Mouse (Mus musculus) hindbrain, postnatal 0 days (tissue): ENCODE measurements at regions not wholly inside any gene's neighbourhood (a gene's known extent, or its start where the extent isn't known, plus 50 kb on each side); places are given as distances from the start of the nearest gene placed in this dataset.

Experiments used
- ATAC-seq: fragments of 200-750 bp; cut with Nextera tagmentation; 2 replicates; pipeline ENCODE4 v1.8.0; 2017; ENCODE audit warnings: mild to moderate bottlenecking, moderate TSS enrichment, moderate library complexity
- DNase-seq: peaks from one replicate; pipeline ENCODE4 v3.0.0-alpha.2; 2015; ENCODE audit warnings: low spot score
- H3K27ac ChIP-seq: fragments of 300-500 bp; sonication (generic); 2 replicates; pipeline ENCODE4 v1.5.1; 2014; ENCODE audit warnings: mild to moderate bottlenecking
- H3K27me3 ChIP-seq: fragments of 300-500 bp; sonication (generic); 2 replicates; pipeline ENCODE4 v1.6.1; 2014; ENCODE audit warnings: low read length, mixed read lengths; ENCODE audit not compliant: insufficient read depth
- H3K36me3 ChIP-seq: fragments of 300-500 bp; sonication (generic); 2 replicates; pipeline ENCODE4 v1.6.1; 2014; ENCODE audit warnings: low read length, mixed read lengths; ENCODE audit not compliant: insufficient read depth
- H3K4me1 ChIP-seq: fragments of 300-500 bp; sonication (generic); 2 replicates; pipeline ENCODE4 v1.6.1; 2014; ENCODE audit warnings: antibody characterized with exemption, low read length, mixed read lengths; ENCODE audit not compliant: insufficient read depth
- H3K4me2 ChIP-seq: fragments of 300-500 bp; sonication (generic); 2 replicates; pipeline ENCODE4 v1.6.1; 2014; ENCODE audit warnings: low read depth, mild to moderate bottlenecking, low read length, moderate library complexity, mixed read lengths
- H3K4me3 ChIP-seq: fragments of 300-500 bp; sonication (generic); 2 replicates; pipeline ENCODE4 v1.5.1; 2014; ENCODE audit warnings: low read length
- H3K9ac ChIP-seq: fragments of 300-500 bp; sonication (generic); replicated peaks from 2 replicates; pipeline ENCODE4 v1.6.1; 2014; ENCODE audit warnings: mild to moderate bottlenecking, low read length, moderate library complexity, mixed read lengths
- H3K9me3 ChIP-seq: fragments of 300-500 bp; sonication (generic); 2 replicates; pipeline ENCODE4 v1.6.1; 2016; ENCODE audit warnings: low read length, mixed read lengths
- CTCF ChIP-seq: IDR thresholded peaks from 2 replicates; pipeline ENCODE4 v1.5.1; 2016; ENCODE audit warnings: antibody characterized with exemption, control low read depth, low read depth
- WGBS: fragments of 180-500 bp; shearing (Covaris S2); extraction: QIAGEN DNeasy Blood & Tissue Kit; methylation state at CpG from one replicate; pipeline ENCODE4 v1.1.7; 2014; 5-methylcytosine and 5-hydroxymethylcytosine counted together

GRCm38 (mm10) chr14:97331388-97331787, 812.5 kb upstream of the Klhl1 start:
- no peaks in the 10 kb centered on the region for H3K36me3 ChIP-seq
- H3K27me3 ChIP-seq, result no peaks in the 10 kb centered on the region
- H3K9ac ChIP-seq, result no peak overlapping the region
- no peak overlapping the region for H3K27ac ChIP-seq
- no peak overlapping the region for H3K4me3 ChIP-seq
- TF ChIP-seq CTCF, result peak; percentile 70
- DNase-seq (peak; percentile 83), ATAC-seq (0 out of 2 replicates have a peak, but pooled peaks have one; percentile 70)
- H3K4me2 ChIP-seq, result no peak overlapping the region
- H3K4me1 ChIP-seq, result no peaks in the 10 kb centered on the region
- no peaks in the 10 kb centered on the region for H3K9me3 ChIP-seq
- WGBS, result 12% methylated on average over 2 of the region's 2 CpGs

DNA sequence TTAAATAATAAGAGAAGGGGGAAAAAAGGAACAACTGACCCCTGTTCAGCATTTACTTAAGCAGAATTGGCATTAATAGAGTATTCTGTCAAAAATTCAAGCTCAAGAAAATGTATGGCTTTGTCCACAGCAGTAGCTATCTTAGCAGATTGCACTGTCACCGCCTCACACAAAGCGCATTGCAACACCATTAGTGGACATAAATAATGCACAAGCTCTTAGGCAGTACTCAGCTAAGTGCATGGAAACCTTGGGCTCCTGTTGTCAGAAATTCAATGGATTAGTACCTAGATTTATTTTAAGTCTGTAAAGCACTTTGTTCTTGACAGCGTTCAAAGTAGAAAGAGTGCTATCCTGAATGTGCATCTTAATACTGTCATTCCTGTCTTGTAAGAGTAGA, 811.1 kb upstream of the Klhl1 start:
- no peak overlapping the region for H3K4me3 ChIP-seq

DNA sequence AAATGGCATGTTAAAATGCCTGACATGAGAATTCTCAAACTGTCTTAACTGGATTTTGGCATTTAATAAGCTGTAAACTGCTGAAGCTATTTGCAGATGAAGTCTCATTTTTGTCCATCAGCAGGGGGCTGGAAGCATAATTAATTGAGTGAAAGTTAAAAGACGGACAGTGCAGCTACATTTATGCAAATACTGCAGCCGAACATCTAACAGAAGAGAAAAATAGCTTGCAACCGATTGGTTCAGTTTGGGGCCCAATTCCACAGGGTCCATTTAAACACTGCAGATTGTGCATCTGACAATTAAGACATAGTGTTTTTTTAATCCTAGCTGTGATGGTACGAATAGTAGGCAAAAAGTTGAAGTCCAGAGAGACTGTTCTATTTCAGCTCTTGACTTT, 774.2 kb upstream of the Klhl1 start:
- peak; percentile 22 for DNase-seq
- 28% methylated on average over 4 of the region's 4 CpGs for WGBS

More for the DNA sequence above, 811.1 kb upstream of the Klhl1 start:
- Histone ChIP-seq H3K27ac (no peak overlapping the region), H3K9ac (no peak overlapping the region), H3K4me1 (no peaks in the 10 kb centered on the region), H3K36me3 (no peaks in the 10 kb centered on the region), H3K9me3 (peaks cover 3% of the 10 kb centered on the region; the same call in 1 of the 2 replicates), H3K4me2 (no peak overlapping the region), H3K27me3 (no peaks in the 10 kb centered on the region)
- TF ChIP-seq CTCF, result no peak
- no peak for ATAC-seq
- 84% methylated on average over 3 of the region's 3 CpGs for WGBS
- no peak for DNase-seq

GRCm38 (mm10) chr14:97287447-97287846, 768.5 kb upstream of the Klhl1 start:
- no peak for TF ChIP-seq CTCF
- Histone ChIP-seq H3K9me3 (no peaks in the 10 kb centered on the region), H3K27ac (no peak overlapping the region), H3K27me3 (no peaks in the 10 kb centered on the region), H3K36me3 (no peaks in the 10 kb centered on the region), H3K9ac (no peak overlapping the region), H3K4me3 (no peak overlapping the region), H3K4me1 (no peaks in the 10 kb centered on the region), H3K4me2 (no peak overlapping the region)
- ATAC-seq, result no peak
- DNase-seq, result no peak

More for the DNA sequence above, 774.2 kb upstream of the Klhl1 start:
- Histone ChIP-seq H3K36me3 (no peaks in the 10 kb centered on the region), H3K27me3 (no peaks in the 10 kb centered on the region), H3K27ac (no peak overlapping the region), H3K4me2 (no peak overlapping the region), H3K4me1 (no peaks in the 10 kb centered on the region), H3K4me3 (no peak overlapping the region), H3K9ac (no peak overlapping the region), H3K9me3 (no peaks in the 10 kb centered on the region)
- TF ChIP-seq CTCF, result no peak
- no peak for ATAC-seq

DNA sequence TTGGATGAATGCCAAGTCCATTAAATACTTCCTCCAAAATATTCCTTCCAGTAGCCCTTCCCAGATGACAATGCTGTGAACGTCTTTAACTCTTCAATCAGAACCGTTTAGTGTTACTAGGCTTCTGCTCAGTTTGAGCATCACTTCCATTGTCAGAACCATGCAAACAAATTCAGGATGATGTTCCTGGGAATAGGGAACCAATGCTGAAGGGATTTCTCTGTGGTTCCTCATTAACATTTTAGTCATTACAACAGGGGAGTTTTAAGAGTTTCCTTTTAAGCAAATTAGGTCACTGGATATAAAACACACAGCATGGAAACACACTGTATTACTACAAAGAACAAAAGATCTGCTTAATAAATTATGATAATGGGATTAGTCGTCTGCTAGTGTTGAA, 739.6 kb upstream of the Klhl1 start:
- ATAC-seq (no peak), DNase-seq (no peak)
- 24% methylated on average over 3 of the region's 3 CpGs for WGBS

More for the DNA sequence above, 739.6 kb upstream of the Klhl1 start:
- Histone ChIP-seq H3K27ac (no peak overlapping the region), H3K4me3 (no peak overlapping the region), H3K9ac (no peak overlapping the region), H3K36me3 (no peaks in the 10 kb centered on the region), H3K9me3 (no peaks in the 10 kb centered on the region), H3K27me3 (no peaks in the 10 kb centered on the region), H3K4me2 (no peak overlapping the region), H3K4me1 (no peaks in the 10 kb centered on the region)
- no peak for TF ChIP-seq CTCF
